Mouse (Mus musculus) myocyte (in vitro differentiated cells): ENCODE results near the gene Tle6. TPM values are rescaled to one million over a fixed set of nuclear protein-coding genes. Genes with fewer than 3 reads are reported as not detected.

ENCODE experiments used
- H3K27me3 ChIP-seq: one replicate; pipeline ENCODE4 v1.6.1; 2011; ENCODE audit not compliant: control insufficient read depth, insufficient read depth, insufficient read length
- H3K36me3 ChIP-seq: one replicate; pipeline ENCODE4 v1.6.1; 2011; ENCODE audit not compliant: control insufficient read depth, insufficient read depth
- H3K4me2 ChIP-seq: one replicate; pipeline ENCODE4 v1.6.1; 2011; ENCODE audit warnings: low read depth, control low read depth
- H3K4me3 ChIP-seq: one replicate; pipeline ENCODE4 v1.5.1; 2011; ENCODE audit warnings: mild to moderate bottlenecking, control low read depth, moderate library complexity
- H3K79me2 ChIP-seq: one replicate; pipeline ENCODE4 v1.6.1; 2011; ENCODE audit not compliant: control insufficient read depth, insufficient read depth
- H3ac ChIP-seq: one replicate; pipeline ENCODE4 v1.6.1; 2011; ENCODE audit not compliant: control insufficient read depth, insufficient read length
- CEBPB ChIP-seq: IDR thresholded peaks from 2 replicates; pipeline ENCODE4 v1.6.1; 2011; ENCODE audit warnings: mild to moderate bottlenecking, moderate library complexity; ENCODE audit not compliant: poor library complexity, insufficient read depth, severe bottlenecking
- E2F4 ChIP-seq: IDR thresholded peaks from one replicate; pipeline ENCODE4 v1.6.1; 2011; ENCODE audit warnings: mild to moderate bottlenecking, control low read depth, moderate library complexity; ENCODE audit not compliant: insufficient read depth
- MAX ChIP-seq: IDR thresholded peaks from one replicate; pipeline ENCODE4 v1.6.1; 2011; ENCODE audit warnings: low read depth, mild to moderate bottlenecking, control low read depth
- MYOD1 ChIP-seq, 3 experiments: IDR thresholded peaks; one replicate each; pipeline ENCODE4 v1.6.1; 2011; ENCODE audit warnings: control low read depth in 2 of 3, low read depth in 2 of 3, mild to moderate bottlenecking in 2 of 3, moderate library complexity in 1 of 3; ENCODE audit not compliant: insufficient read length in 2 of 3, control insufficient read depth in 1 of 3
- MYOG ChIP-seq, 3 experiments: IDR thresholded peaks; one replicate each; pipeline ENCODE4 v1.6.1; 2011; ENCODE audit warnings: control low read depth in 2 of 3, low read depth in 2 of 3, mild to moderate bottlenecking in 2 of 3; ENCODE audit not compliant: insufficient read length in 2 of 3, control insufficient read depth in 1 of 3, insufficient read depth in 1 of 3
- POLR2A ChIP-seq: IDR thresholded peaks from one replicate; pipeline ENCODE4 v1.6.1; 2011; ENCODE audit warnings: low read depth, mild to moderate bottlenecking, control low read depth, moderate library complexity; ENCODE audit not compliant: insufficient read length
- POLR2AphosphoS2 ChIP-seq: IDR thresholded peaks from one replicate; pipeline ENCODE4 v1.6.1; 2011; ENCODE audit warnings: low read depth, control low read depth; ENCODE audit not compliant: insufficient read length
- REST ChIP-seq: IDR thresholded peaks from one replicate; pipeline ENCODE4 v1.6.1; 2011; ENCODE audit warnings: mild to moderate bottlenecking, control low read depth, moderate library complexity; ENCODE audit not compliant: insufficient read depth, insufficient read length
- SRF ChIP-seq: IDR thresholded peaks from one replicate; pipeline ENCODE4 v1.6.1; 2011; ENCODE audit warnings: low read depth; ENCODE audit not compliant: control insufficient read depth, insufficient read length
- TCF12 ChIP-seq: IDR thresholded peaks from one replicate; pipeline ENCODE4 v1.6.1; 2011; ENCODE audit warnings: mild to moderate bottlenecking, control low read depth; ENCODE audit not compliant: poor library complexity, insufficient read depth, severe bottlenecking
- TCF3 ChIP-seq: IDR thresholded peaks from one replicate; pipeline ENCODE4 v1.6.1; 2011; ENCODE audit warnings: low read depth, control low read depth; ENCODE audit not compliant: insufficient read length
- USF1 ChIP-seq: IDR thresholded peaks from one replicate; pipeline ENCODE4 v1.6.1; 2011; ENCODE audit warnings: low read depth, mild to moderate bottlenecking, control low read depth, moderate library complexity
- polyA plus RNA-seq: library from polyadenylated mRNA; unstranded; fragments of >200 nt; fragmentation: generic; extraction: Trizol; gene quantifications from one replicate; pipeline ENCODE4 v1.2.1, GENCODE M21; 2012; ENCODE audit warnings: missing spikeins

Tle6 gene
- polyA plus RNA-seq, 1 experiment: 15.3 TPM

GRCm38 (mm10) chr10:81564734-81565133 lies 36.1 kb downstream of the Tle6 start:
- H3K79me2 ChIP-seq: peaks cover 20% of the 10 kb centered on the region
- H3K27me3 ChIP-seq: no peaks in the 10 kb centered on the region
- H3K4me3 ChIP-seq: no peak overlapping the region
- no peak overlapping the region for H3ac ChIP-seq
- peaks cover 3% of the 10 kb centered on the region for H3K36me3 ChIP-seq
- no peak overlapping the region for H3K4me2 ChIP-seq
- TF ChIP-seq USF1: no peak
- TF ChIP-seq REST: no peak
- no peak for TF ChIP-seq E2F4
- no peak for TF ChIP-seq MYOG (IDR thresholded peaks at IDR 0.05; ENCODE audit: control insufficient read depth in 1 of 3, insufficient read depth in 1 of 3, insufficient read length in 2 of 3, low read depth in 2 of 3)
- TF ChIP-seq MYOD1 (IDR thresholded peaks at IDR 0.05; ENCODE audit: control insufficient read depth in 1 of 3, insufficient read length in 2 of 3, low read depth in 2 of 3): no peak
- no peak for TF ChIP-seq TCF3
- TF ChIP-seq POLR2AphosphoS2: no peak
- no peak for TF ChIP-seq POLR2A
- TF ChIP-seq TCF12: no peak
- TF ChIP-seq CEBPB: no peak
- no peak for TF ChIP-seq MAX
- TF ChIP-seq SRF: no peak

GRCm38 (mm10) chr10:81564216-81564615 lies 36.7 kb downstream of the Tle6 start:
- H3K36me3 ChIP-seq: peaks cover 3% of the 10 kb centered on the region

GRCm38 (mm10) chr10:81563481-81563880 lies 37.4 kb downstream of the Tle6 start:
- H3ac ChIP-seq: no peak overlapping the region
- H3K4me2 ChIP-seq: peak overlapping the region; percentile 32
- no peaks in the 10 kb centered on the region for H3K27me3 ChIP-seq
- TF ChIP-seq SRF (no peak), REST (no peak), TCF12 (no peak), MYOG (IDR thresholded peaks at IDR 0.05; ENCODE audit: control insufficient read depth in 1 of 3, insufficient read depth in 1 of 3, insufficient read length in 2 of 3, low read depth in 2 of 3) (no peak), USF1 (no peak), POLR2A (no peak), MAX (no peak), E2F4 (no peak), POLR2AphosphoS2 (no peak), TCF3 (no peak), MYOD1 (IDR thresholded peaks at IDR 0.05; ENCODE audit: control insufficient read depth in 1 of 3, insufficient read length in 2 of 3, low read depth in 2 of 3) (no peak), CEBPB (no peak)
- peaks cover 25% of the 10 kb centered on the region for H3K79me2 ChIP-seq
- no peak overlapping the region for H3K4me3 ChIP-seq
- peaks cover 3% of the 10 kb centered on the region for H3K36me3 ChIP-seq

More at GRCm38 (mm10) chr10:81564216-81564615, 36.7 kb downstream of the Tle6 start:
- TF ChIP-seq POLR2AphosphoS2 (no peak), SRF (no peak), USF1 (no peak), REST (no peak), CEBPB (no peak), TCF12 (no peak), MYOG (IDR thresholded peaks at IDR 0.05; ENCODE audit: control insufficient read depth in 1 of 3, insufficient read depth in 1 of 3, insufficient read length in 2 of 3, low read depth in 2 of 3) (peak; percentile 54 to 97 (median 84)), POLR2A (no peak), E2F4 (no peak), MYOD1 (IDR thresholded peaks at IDR 0.05; ENCODE audit: control insufficient read depth in 1 of 3, insufficient read length in 2 of 3, low read depth in 2 of 3) (peak in 2 of 3 experiments; percentile 47 to 97), MAX (no peak), TCF3 (peak; percentile 90)
- Histone ChIP-seq H3ac (no peak overlapping the region), H3K4me2 (peak overlapping the region; percentile 32), H3K4me3 (no peak overlapping the region), H3K79me2 (peaks cover 25% of the 10 kb centered on the region), H3K27me3 (no peaks in the 10 kb centered on the region)

GRCm38 (mm10) chr10:81562411-81562810 lies 38.5 kb downstream of the Tle6 start:
- H3K4me2 ChIP-seq: peak overlapping the region; percentile 28
- peaks cover 3% of the 10 kb centered on the region for H3K36me3 ChIP-seq
- no peak overlapping the region for H3K4me3 ChIP-seq
- H3K79me2 ChIP-seq: peaks cover 25% of the 10 kb centered on the region
- no peak for TF ChIP-seq MAX
- no peak for TF ChIP-seq POLR2AphosphoS2
- TF ChIP-seq MYOD1 (IDR thresholded peaks at IDR 0.05; ENCODE audit: control insufficient read depth in 1 of 3, insufficient read length in 2 of 3, low read depth in 2 of 3): no peak
- no peak for TF ChIP-seq MYOG (IDR thresholded peaks at IDR 0.05; ENCODE audit: control insufficient read depth in 1 of 3, insufficient read depth in 1 of 3, insufficient read length in 2 of 3, low read depth in 2 of 3)
- TF ChIP-seq TCF3: no peak
- no peak for TF ChIP-seq REST
- no peak for TF ChIP-seq POLR2A
- no peak for TF ChIP-seq TCF12
- no peak for TF ChIP-seq SRF
- TF ChIP-seq E2F4: no peak
- TF ChIP-seq CEBPB: no peak
- TF ChIP-seq USF1: no peak
- H3ac ChIP-seq: no peak overlapping the region
- H3K27me3 ChIP-seq: no peaks in the 10 kb centered on the region

GRCm38 (mm10) chr10:81560719-81561459 lies 40.0 kb downstream of the Tle6 start:
- H3K27me3 ChIP-seq: no peaks in the 10 kb centered on the region
- peak overlapping the region; percentile 31 for H3ac ChIP-seq
- peak overlapping the region; percentile 70 for H3K4me2 ChIP-seq
- H3K4me3 ChIP-seq: peak overlapping the region; percentile 98
- no peaks in the 10 kb centered on the region for H3K36me3 ChIP-seq
- TF ChIP-seq TCF12: no peak
- no peak for TF ChIP-seq USF1
- TF ChIP-seq POLR2A: no peak
- TF ChIP-seq MYOD1 (IDR thresholded peaks at IDR 0.05; ENCODE audit: control insufficient read depth in 1 of 3, insufficient read length in 2 of 3, low read depth in 2 of 3): peak in 1 of 3 experiments; percentile 51
- TF ChIP-seq REST: no peak
- no peak for TF ChIP-seq CEBPB
- no peak for TF ChIP-seq POLR2AphosphoS2
- no peak for TF ChIP-seq E2F4
- no peak for TF ChIP-seq TCF3
- no peak for TF ChIP-seq SRF
- TF ChIP-seq MAX: no peak
- peak in 1 of 3 experiments; percentile 39 for TF ChIP-seq MYOG (IDR thresholded peaks at IDR 0.05; ENCODE audit: control insufficient read depth in 1 of 3, insufficient read depth in 1 of 3, insufficient read length in 2 of 3, low read depth in 2 of 3)
- peaks cover 25% of the 10 kb centered on the region for H3K79me2 ChIP-seq
